14 mouse cellular contexts compared by ENCODE assay signal in genomic region chr1:39695198-39695597, GRCm38 (mm10). TPM values are rescaled to one million over a fixed set of nuclear protein-coding genes. Genes with fewer than 3 reads are reported as not detected.
DNase-seq lines count a peak whose midpoint lies in the region; ATAC-seq lines count a peak whose summit lies in the region.
"Had no signal": no experiment of that assay in that cellular context is flagged by ENCODE, and none has a peak within 500 bp of the region (broad histone marks: within the 10 kb centered on the region; RNA-seq: fewer than 3 reads in every experiment).

No protein-coding gene starts in this region.

- no peak for DNase-seq in liver, embryonic 11.5 days (ENCODE audit: low spot score)
- peak; percentile 61 for DNase-seq in kidney, postnatal 14 days
- DNase-seq in embryo, embryonic 10 days (ENCODE audit: low spot score) = no peak
- no peak for DNase-seq in thymus, postnatal 10 days (ENCODE audit: low spot score in 2 of 2)
- DNase-seq in urinary bladder, postnatal 36 days (ENCODE audit: low spot score in 2 of 2) = no peak
- DNase-seq: cerebellum, adult 2 months; heart, postnatal 14 days; retina, postnatal 1 day; spleen, adult 18-20 months had no signal

- no peak overlapping the region for H3K27ac ChIP-seq in liver, embryonic 16.5 days (ENCODE audit: low read length)
- no peak overlapping the region for H3K27ac ChIP-seq in liver, embryonic 11.5 days (ENCODE audit: low read depth, low read length)
- no peak overlapping the region for H3K27ac ChIP-seq in intestine, embryonic 16.5 days (ENCODE audit: low read length)
- H3K27ac ChIP-seq: liver, embryonic 14.5 days; neural tube, embryonic 15.5 days had no signal

- no peak overlapping the region for H3K9ac ChIP-seq in liver, embryonic 16.5 days (ENCODE audit: low read depth, low read length)
- no peak overlapping the region for H3K9ac ChIP-seq in liver, embryonic 11.5 days (ENCODE audit: low read depth, low read length)
- no peak overlapping the region for H3K9ac ChIP-seq in intestine, embryonic 16.5 days (ENCODE audit: low read depth, low read length)
- H3K9ac ChIP-seq: liver, embryonic 14.5 days; neural tube, embryonic 15.5 days had no signal

- H3K4me2 ChIP-seq in liver, embryonic 16.5 days (ENCODE audit: low read depth, low read length) = no peak overlapping the region
- no peak overlapping the region for H3K4me2 ChIP-seq in liver, embryonic 11.5 days
- peak overlapping the region; percentile 16; the same call in 1 of the 2 replicates for H3K4me2 ChIP-seq in intestine, embryonic 16.5 days (ENCODE audit: low read depth, low read length)
- H3K4me2 ChIP-seq: neural tube, embryonic 15.5 days had no signal

- no peaks in the 10 kb centered on the region for H3K9me3 ChIP-seq in liver, embryonic 16.5 days (replicated peaks; ENCODE audit: control insufficient read depth, low read length)
- H3K9me3 ChIP-seq in liver, embryonic 11.5 days (ENCODE audit: control insufficient read depth, low read length) = no peaks in the 10 kb centered on the region
- H3K9me3 ChIP-seq in intestine, embryonic 16.5 days (ENCODE audit: control insufficient read depth, low read length) = no peaks in the 10 kb centered on the region
- H3K9me3 ChIP-seq: neural tube, embryonic 15.5 days had no signal

- H3K36me3 ChIP-seq in liver, embryonic 16.5 days (ENCODE audit: control insufficient read depth, insufficient read depth) = no peaks in the 10 kb centered on the region
- no peaks in the 10 kb centered on the region for H3K36me3 ChIP-seq in liver, embryonic 11.5 days (ENCODE audit: control insufficient read depth, insufficient read depth, low read length)
- H3K36me3 ChIP-seq in intestine, embryonic 16.5 days (ENCODE audit: control insufficient read depth, insufficient read depth, low read length) = no peaks in the 10 kb centered on the region
- H3K36me3 ChIP-seq: neural tube, embryonic 15.5 days had no signal

- no peaks in the 10 kb centered on the region for H3K27me3 ChIP-seq in liver, embryonic 16.5 days (ENCODE audit: control insufficient read depth, insufficient read depth, low read depth, low read length)
- no peaks in the 10 kb centered on the region for H3K27me3 ChIP-seq in liver, embryonic 11.5 days (replicated peaks; ENCODE audit: control insufficient read depth, insufficient read depth, low read length)
- H3K27me3 ChIP-seq in intestine, embryonic 16.5 days (replicated peaks; ENCODE audit: control insufficient read depth, insufficient read depth, low read length) = no peaks in the 10 kb centered on the region
- H3K27me3 ChIP-seq: neural tube, embryonic 15.5 days had no signal

- ATAC-seq in liver, embryonic 16.5 days (ENCODE audit: low read depth) = 0 out of 2 replicates have a peak, but pooled peaks have one; percentile 27
- ATAC-seq in liver, embryonic 11.5 days (replicated peaks; ENCODE audit: low FRiP score) = no peak; the same call in 1 of the 2 replicates
- peak; percentile 81 for ATAC-seq in intestine, embryonic 16.5 days
- ATAC-seq: forebrain, embryonic 16.5 days had no signal

- H3K4me1 ChIP-seq in liver, embryonic 16.5 days (ENCODE audit: control insufficient read depth, low read depth, low read length) = peaks cover 2% of the 10 kb centered on the region
- H3K4me1 ChIP-seq in liver, embryonic 11.5 days (replicated peaks; ENCODE audit: control insufficient read depth, insufficient read depth, low read length) = no peaks in the 10 kb centered on the region
- H3K4me1 ChIP-seq in intestine, embryonic 16.5 days (ENCODE audit: control insufficient read depth, insufficient read depth, low read length) = peaks cover 14% of the 10 kb centered on the region

- H3K4me3 ChIP-seq in liver, embryonic 16.5 days (ENCODE audit: low read depth, low read length) = no peak overlapping the region
- H3K4me3 ChIP-seq in liver, embryonic 11.5 days (ENCODE audit: low read depth, low read length) = no peak overlapping the region
- H3K4me3 ChIP-seq in intestine, embryonic 16.5 days (ENCODE audit: low read length) = no peak overlapping the region
- H3K4me3 ChIP-seq: neural tube, embryonic 15.5 days had no signal

- 42% methylated on average over 4 of the region's 4 CpGs for WGBS in liver, embryonic 16.5 days (ENCODE audit: insufficient replicate concordance)
- WGBS in liver, embryonic 11.5 days = 65% methylated on average over 4 of the region's 4 CpGs
- WGBS in intestine, embryonic 16.5 days = 44% methylated on average over 4 of the region's 4 CpGs

RNA-seq across cellular contexts. Expression of gene Rfx8, which starts 25.6 kb away (rescaled TPM):
- polyA plus RNA-seq in liver, embryonic 16.5 days (2015; fragmentation: Nextera tagmentation; extraction: Ambion mirVana) = 0.13 and 0.14 TPM in 2 replicates
- polyA plus RNA-seq in liver, embryonic 11.5 days (2014; fragmentation: Nextera tagmentation; extraction: Ambion mirVana) = 0.17 and 0.53 TPM in 2 replicates
- polyA plus RNA-seq in intestine, embryonic 16.5 days (2015; fragmentation: Nextera tagmentation; extraction: Ambion mirVana) = 0.18 TPM in 1 of 2 replicates, not detected in the other

RNA-seq across cellular contexts. Expression of gene Creg2, which starts 43.9 kb away (rescaled TPM):
- polyA plus RNA-seq in liver, embryonic 16.5 days (2015; fragmentation: Nextera tagmentation; extraction: Ambion mirVana) = not detected in 2 replicates
- not detected in 2 replicates for polyA plus RNA-seq in liver, embryonic 11.5 days (2014; fragmentation: Nextera tagmentation; extraction: Ambion mirVana)
- 0.18 and 0.22 TPM in 2 replicates for polyA plus RNA-seq in intestine, embryonic 16.5 days (2015; fragmentation: Nextera tagmentation; extraction: Ambion mirVana)
